Mouse (Mus musculus) frontal cortex, adult 2 months (tissue): ENCODE measurements around the gene Tmem54. TPM values are rescaled to one million over a fixed set of nuclear protein-coding genes. Genes with fewer than 3 reads are reported as not detected.

Experiments used
- DNase-seq, 2 experiments: peaks; one replicate each; pipeline ENCODE4 v3.0.0; 2022; ENCODE audit warnings: low spot score in 1 of 2; ENCODE audit errors: extremely low spot score in 1 of 2
- polyA plus RNA-seq: library from polyadenylated mRNA; depleted of rRNA; stranded (reverse); fragments of >200 nt; gene quantifications from 2 replicates; pipeline ENCODE4 v1.2.3, GENCODE M21; 2012

Gene Tmem54
- polyA plus RNA-seq, 1 experiment, result not detected

GRCm38 (mm10) chr4:129125736-129126451, 20.5 kb downstream of the Tmem54 start:
- no peak for DNase-seq

GRCm38 (mm10) chr4:129128582-129129338, 23.4 kb downstream of the Tmem54 start:
- DNase-seq, result peak; percentile 66 to 72

- no peak for DNase-seq
These were observed 24.0 kb downstream of the Tmem54 start for GRCm38 (mm10) chr4:129129387-129129786.

GRCm38 (mm10) chr4:129130149-129130548, 24.8 kb downstream of the Tmem54 start:
- no peak for DNase-seq

GRCm38 (mm10) chr4:129130755-129131303, 25.5 kb downstream of the Tmem54 start:
- no peak for DNase-seq

GRCm38 (mm10) chr4:129134799-129135585, 29.6 kb downstream of the Tmem54 start:
- DNase-seq, result peak in 1 of 2 experiments; percentile 87

- no peak for DNase-seq
These were observed 30.3 kb downstream of the Tmem54 start for GRCm38 (mm10) chr4:129135637-129136036.

- no peak for DNase-seq
These were observed 30.8 kb downstream of the Tmem54 start for GRCm38 (mm10) chr4:129136189-129136578.

GRCm38 (mm10) chr4:129136579-129137391, 31.4 kb downstream of the Tmem54 start, which contains the start of gene Fndc5:
TSS of gene Fndc5 (plus strand) at chr4:129136999.
- DNase-seq, result no peak

GRCm38 (mm10) chr4:129137392-129138321, 32.3 kb downstream of the Tmem54 start:
- no peak for DNase-seq

GRCm38 (mm10) chr4:129139642-129140041, 34.3 kb downstream of the Tmem54 start:
- no peak for DNase-seq

- no peak for DNase-seq
These were observed 35.5 kb downstream of the Tmem54 start for GRCm38 (mm10) chr4:129140808-129141207.

GRCm38 (mm10) chr4:129141560-129142438, 36.5 kb downstream of the Tmem54 start:
- no peak for DNase-seq

GRCm38 (mm10) chr4:129142439-129143045, 37.2 kb downstream of the Tmem54 start:
- DNase-seq, result no peak

- DNase-seq, result no peak
These were observed 38.2 kb downstream of the Tmem54 start for GRCm38 (mm10) chr4:129143509-129143908.

GRCm38 (mm10) chr4:129144401-129145367, 39.3 kb downstream of the Tmem54 start:
- peak; percentile 87 to 93 for DNase-seq
